Mouse (Mus musculus) erythroblast, embryonic 14.5 days (primary cell): Measurements from ENCODE around the gene Pygo2.

ENCODE experiments used
- GATA1 ChIP-seq: IDR thresholded peaks from 2 replicates; pipeline ENCODE4 v1.6.1; 2012; ENCODE audit warnings: low read length, inconsistent platforms, mixed read lengths
- TAL1 ChIP-seq: IDR thresholded peaks from 3 replicates; pipeline ENCODE4 v1.6.1; 2012; ENCODE audit warnings: low read length, inconsistent platforms, mixed read lengths

GRCm38 (mm10) chr3:89394894-89395256 lies 35.1 kb upstream of the Pygo2 start:
- TF ChIP-seq TAL1 = no peak
- no peak for TF ChIP-seq GATA1
